Mouse (Mus musculus) CH12.LX (cell line): ENCODE data around the gene Ttc19. TPM values are rescaled to one million over a fixed set of nuclear protein-coding genes. Genes with fewer than 3 reads are reported as not detected.

Experiments used
- DNase-seq: peaks from one replicate; pipeline ENCODE4 v3.0.0-alpha.2; 2013; ENCODE audit errors: extremely low read depth
- H3K27ac ChIP-seq: 2 replicates; pipeline ENCODE4 v1.5.1; 2012; ENCODE audit warnings: low read depth, mild to moderate bottlenecking, control low read depth, moderate library complexity; ENCODE audit not compliant: insufficient read depth
- H3K27me3 ChIP-seq: replicated peaks from 2 replicates; pipeline ENCODE3; 2012; ENCODE audit warnings: inconsistent platforms
- H3K36me3 ChIP-seq, 2 experiments: replicated peaks in 1 of 2; 2 replicates each; pipeline versions ENCODE3 to v1.6.1; 2012; ENCODE audit warnings: inconsistent platforms in 1 of 2, low read length in 1 of 2, mild to moderate bottlenecking in 1 of 2, mixed read lengths in 1 of 2, moderate library complexity in 1 of 2; ENCODE audit not compliant: control insufficient read depth in 1 of 2, insufficient read depth in 1 of 2
- H3K4me1 ChIP-seq, 2 experiments: 2 replicates each; pipeline ENCODE4 v1.6.1; 2012; ENCODE audit warnings: inconsistent platforms in 1 of 2, moderate library complexity in 1 of 2; ENCODE audit not compliant: insufficient read depth in 2 of 2, control insufficient read depth in 1 of 2
- H3K4me2 ChIP-seq: 2 replicates; pipeline ENCODE4 v1.6.1; 2012; ENCODE audit warnings: low read depth, mild to moderate bottlenecking, control low read depth; ENCODE audit not compliant: poor library complexity, insufficient read depth, severe bottlenecking
- H3K4me3 ChIP-seq, 3 experiments: fragments of 150-350 bp in 1 of 3; sonication (generic) in 1 of 3; replicated peaks in 1 of 3; 2 replicates each; pipeline versions ENCODE3 to v1.5.1; 2011 to 2012; ENCODE audit warnings: low read depth in 2 of 3, low read length in 2 of 3, mild to moderate bottlenecking in 2 of 3, moderate library complexity in 2 of 3, control low read depth in 1 of 3, improper control_type of control experiment in 1 of 3, inconsistent platforms in 1 of 3, mixed read lengths in 1 of 3; ENCODE audit not compliant: poor library complexity in 1 of 3
- H3K79me2 ChIP-seq: replicated peaks from 2 replicates; pipeline ENCODE4 v1.6.1; 2012; ENCODE audit warnings: mild to moderate bottlenecking, moderate library complexity; ENCODE audit not compliant: control insufficient read depth, poor library complexity, insufficient read depth, severe bottlenecking; ENCODE audit errors: extremely low read depth
- H3K9ac ChIP-seq: 2 replicates; pipeline ENCODE4 v1.6.1; 2012; ENCODE audit warnings: low read depth, mild to moderate bottlenecking, control low read depth, moderate library complexity; ENCODE audit not compliant: insufficient read depth
- H3K9me3 ChIP-seq: replicated peaks from 2 replicates; pipeline ENCODE3; 2012; ENCODE audit warnings: low read length, inconsistent platforms, mixed read lengths
- BHLHE40 ChIP-seq: IDR thresholded peaks from 2 replicates; pipeline ENCODE4 v1.6.1; 2011; ENCODE audit warnings: mild to moderate bottlenecking, low read depth, low read length, improper control_type of control experiment
- CHD1 ChIP-seq: IDR thresholded peaks from 2 replicates; pipeline ENCODE4 v1.6.1; 2012; ENCODE audit warnings: low read depth, low read length, improper control_type of control experiment, inconsistent platforms
- CTCF ChIP-seq, 2 experiments: IDR thresholded peaks in 1 of 2; conservative IDR thresholded peaks in 1 of 2; 2 replicates each; pipeline ENCODE4 v1.5.1; 2011 to 2012; ENCODE audit warnings: low read depth in 2 of 2, low read length in 2 of 2, improper control_type of control experiment in 1 of 2, inconsistent platforms in 1 of 2, mild to moderate bottlenecking in 1 of 2, moderate library complexity in 1 of 2
- ELF1 ChIP-seq: IDR thresholded peaks from 2 replicates; pipeline ENCODE4 v1.6.1; 2014; ENCODE audit warnings: low read depth, mild to moderate bottlenecking, inconsistent platforms, low read length, improper control_type of control experiment
- HCFC1 ChIP-seq: IDR thresholded peaks from 2 replicates; pipeline ENCODE4 v1.6.1; 2012; ENCODE audit warnings: low read depth, mild to moderate bottlenecking, inconsistent platforms, low read length, improper control_type of control experiment
- JUND ChIP-seq: conservative IDR thresholded peaks from 2 replicates; pipeline ENCODE4 v1.6.1; 2011; ENCODE audit warnings: low read depth, low read length, improper control_type of control experiment
- KAT2A ChIP-seq: IDR thresholded peaks from 2 replicates; pipeline ENCODE4 v1.6.1; 2012; ENCODE audit warnings: low read length, improper control_type of control experiment, inconsistent platforms; ENCODE audit not compliant: insufficient replicate concordance
- MAZ ChIP-seq: IDR thresholded peaks from 2 replicates; pipeline ENCODE4 v1.6.1; 2012; ENCODE audit warnings: low read depth, mild to moderate bottlenecking, inconsistent platforms, low read length, improper control_type of control experiment, moderate library complexity
- MYC ChIP-seq: IDR thresholded peaks from 2 replicates; pipeline ENCODE4 v1.6.1; 2011; ENCODE audit warnings: low read depth, mild to moderate bottlenecking, improper control_type of control experiment, low read length
- NRF1 ChIP-seq: IDR thresholded peaks from 2 replicates; pipeline ENCODE4 v1.6.1; 2014; ENCODE audit warnings: low read depth, mild to moderate bottlenecking, inconsistent platforms, low read length, improper control_type of control experiment, moderate library complexity
- POLR2A ChIP-seq: IDR thresholded peaks from 2 replicates; pipeline ENCODE4 v1.6.1; 2011; ENCODE audit warnings: low read depth, mild to moderate bottlenecking, improper control_type of control experiment, low read length
- RAD21 ChIP-seq: IDR thresholded peaks from 2 replicates; pipeline ENCODE4 v1.6.1; 2011; ENCODE audit warnings: low read depth, mild to moderate bottlenecking, low read length, improper control_type of control experiment, moderate library complexity
- SMC3 ChIP-seq: IDR thresholded peaks from 2 replicates; pipeline ENCODE4 v1.6.1; 2011; ENCODE audit warnings: low read depth, low read length, improper control_type of control experiment
- TCF12 ChIP-seq: IDR thresholded peaks from 2 replicates; pipeline ENCODE4 v1.6.1; 2014; ENCODE audit warnings: low read depth, mild to moderate bottlenecking, inconsistent platforms, low read length, improper control_type of control experiment
- ZKSCAN1 ChIP-seq: IDR thresholded peaks from 2 replicates; pipeline ENCODE4 v1.6.1; 2012; ENCODE audit warnings: low read depth, inconsistent platforms, low read length, improper control_type of control experiment, borderline replicate concordance
- ZNF384 ChIP-seq: IDR thresholded peaks from 2 replicates; pipeline ENCODE4 v1.6.1; 2012; ENCODE audit warnings: low read depth, low read length, improper control_type of control experiment, inconsistent platforms
- dilution Hi-C: fragments of 300-500 bp; cut with MboI; formaldehyde crosslinking; loops from 2 replicates; pipeline ENCODE4 v1.14.3; 2020; ENCODE audit warnings: low sequenced_read_pairs; ENCODE audit not compliant: extremely low pct_unique_long_range_greater_than_20kb, extremely low pct_ligation_motif_present
- in situ Hi-C: fragments of 300-500 bp; cut with MboI; formaldehyde crosslinking; loops from 3 replicates; pipeline ENCODE4 v1.14.3; 2019; ENCODE audit warnings: low sequenced_read_pairs, low pct_ligation_motif_present, low pct_unique_long_range_greater_than_20kb, mixed read lengths
- polyA plus RNA-seq: library from polyadenylated mRNA; unstranded; fragments of >175 nt; gene quantifications from 2 replicates; pipeline ENCODE4 v1.2.1, GENCODE M21; 2012; ENCODE audit warnings: low read depth; ENCODE audit not compliant: insufficient read length
- total RNA-seq, 2 experiments: library from RNA; depleted of rRNA; stranded (reverse); fragments of 300-350 nt in 1 of 2; fragments of >200 nt in 1 of 2; gene quantifications; 2 replicates each; pipeline ENCODE4 v1.2.3; 2012 to 2014

The Ttc19 gene
- total and polyA plus RNA-seq, 3 experiments: 13.0 to 22.6 (median 22.2) TPM

- dilution Hi-C loops: no loop called here
Observed at GRCm38 (mm10) chr11:62243871-62244270, 37.4 kb upstream of the Ttc19 start.

GRCm38 (mm10) chr11:62244471-62244870 lies 36.8 kb upstream of the Ttc19 start:
- Histone ChIP-seq H3K27me3 (peaks cover 20% of the 10 kb centered on the region), H3K4me3 (no peak overlapping the region), H3K79me2 (no peaks in the 10 kb centered on the region), H3K9me3 (peaks cover 20% of the 10 kb centered on the region), H3K27ac (no peak overlapping the region), H3K4me1 (peaks cover 0 to 11% of the 10 kb centered on the region in 2 experiments; a peak in 2 of 4 replicates), H3K36me3 (no peaks in the 10 kb centered on the region), H3K4me2 (no peak overlapping the region), H3K9ac (no peak overlapping the region)
- dilution Hi-C loops (no loop called here), in situ Hi-C loops (no loop called here)
- TF ChIP-seq NRF1: no peak
- TF ChIP-seq MYC: no peak
- TF ChIP-seq KAT2A: no peak
- no peak for TF ChIP-seq ZKSCAN1
- no peak for TF ChIP-seq CTCF (conservative IDR thresholded peaks at IDR 0.05 in 1 of 2, IDR thresholded peaks at IDR 0.05 in 1 of 2; ENCODE audit: low read depth in 2 of 2, low read length in 2 of 2)
- TF ChIP-seq RAD21: no peak
- TF ChIP-seq ELF1: no peak
- no peak for TF ChIP-seq HCFC1
- TF ChIP-seq SMC3: no peak
- no peak for TF ChIP-seq BHLHE40
- DNase-seq: no peak

More at GRCm38 (mm10) chr11:62243871-62244270, 37.4 kb upstream of the Ttc19 start:
- Histone ChIP-seq H3K36me3 (no peaks in the 10 kb centered on the region), H3K9ac (no peak overlapping the region), H3K79me2 (no peaks in the 10 kb centered on the region), H3K27me3 (peaks cover 14% of the 10 kb centered on the region), H3K4me1 (peaks cover under 1 to 5% of the 10 kb centered on the region in 2 experiments; a peak in 2 of 4 replicates), H3K9me3 (peaks cover 20% of the 10 kb centered on the region), H3K27ac (no peak overlapping the region), H3K4me3 (no peak overlapping the region), H3K4me2 (no peak overlapping the region)
- TF ChIP-seq CHD1 (no peak), JUND (no peak), POLR2A (no peak), MAZ (no peak)
- in situ Hi-C loops: no loop called here
- DNase-seq: no peak

GRCm38 (mm10) chr11:62247759-62248400 lies 33.4 kb upstream of the Ttc19 start:
- no peak overlapping the region for H3K9ac ChIP-seq
- no peaks in the 10 kb centered on the region for H3K36me3 ChIP-seq
- TF ChIP-seq ELF1 (no peak), TCF12 (0 out of 2 replicates have a peak, but pooled peaks have one; percentile 6), ZNF384 (peak; percentile 61)
- in situ Hi-C loops (no loop called here), dilution Hi-C loops (no loop called here)
- H3K79me2 ChIP-seq: no peaks in the 10 kb centered on the region
- peaks cover 0 to 31% of the 10 kb centered on the region in 2 experiments; a peak in 2 of 4 replicates for H3K4me1 ChIP-seq
- H3K4me2 ChIP-seq: peak overlapping the region; percentile 93
- DNase-seq: no peak
- peaks cover 20% of the 10 kb centered on the region for H3K9me3 ChIP-seq
- H3K27me3 ChIP-seq: peaks cover 33% of the 10 kb centered on the region
- H3K27ac ChIP-seq: no peak overlapping the region
- peak overlapping the region; percentile 55 to 59 (median 57) for H3K4me3 ChIP-seq
